Mouse (Mus musculus): ENCODE data around the gene Phospho1.

GRCm38 (mm10) chr11:95810828-95811227 lies 13.5 kb upstream of the Phospho1 start:
- TF ChIP-seq CTCF (IDR thresholded peaks at IDR 0.05; ENCODE audit: extremely low read depth, insufficient read length, insufficient replicate concordance, low read depth, low read length), result no peak
- TF ChIP-seq POLR2A (IDR thresholded peaks at IDR 0.05; ENCODE audit: low read depth, low read length), result no peak

All from small intestine, adult 2 months (tissue).